Mouse (Mus musculus) fibroblast of lung, adult 2 months (primary cell): Measurements from ENCODE around the gene Tpm1.

Experiments used
- DNase-seq: peaks from one replicate; pipeline ENCODE4 v3.0.0-alpha.2; 2011; ENCODE audit warnings: low read depth

Gene Tpm1

GRCm38 (mm10) chr9:67024889-67025692, 24.1 kb downstream of the Tpm1 start:
- no peak for DNase-seq

GRCm38 (mm10) chr9:67023371-67023770, 25.8 kb downstream of the Tpm1 start:
- no peak for DNase-seq

GRCm38 (mm10) chr9:67020063-67020462, 29.1 kb downstream of the Tpm1 start:
- no peak for DNase-seq

- no peak for DNase-seq
Observed at GRCm38 (mm10) chr9:67013501-67013900, 35.7 kb downstream of the Tpm1 start.

- peak; percentile 36 for DNase-seq
Observed at GRCm38 (mm10) chr9:67012470-67012869, 36.7 kb downstream of the Tpm1 start.

GRCm38 (mm10) chr9:67011483-67011882, 37.7 kb downstream of the Tpm1 start:
- DNase-seq = no peak

GRCm38 (mm10) chr9:67008781-67009180, 40.4 kb downstream of the Tpm1 start:
- no peak for DNase-seq

GRCm38 (mm10) chr9:67006376-67006775, 42.8 kb downstream of the Tpm1 start:
- DNase-seq = no peak

GRCm38 (mm10) chr9:67005161-67005742, 44.0 kb downstream of the Tpm1 start:
- no peak for DNase-seq

- DNase-seq = no peak
Observed at GRCm38 (mm10) chr9:67003656-67004055, 45.5 kb downstream of the Tpm1 start.

- DNase-seq = no peak
Observed at GRCm38 (mm10) chr9:67003156-67003555, 46.0 kb downstream of the Tpm1 start.

GRCm38 (mm10) chr9:67001506-67001905, 47.7 kb downstream of the Tpm1 start:
- no peak for DNase-seq

- peak; percentile 91 for DNase-seq
Observed at GRCm38 (mm10) chr9:67001050-67001449, 48.2 kb downstream of the Tpm1 start.

- no peak for DNase-seq
Observed at GRCm38 (mm10) chr9:66999698-67000097, 49.5 kb downstream of the Tpm1 start.

- DNase-seq = no peak
Observed at GRCm38 (mm10) chr9:66991750-66992410, 57.3 kb downstream of the Tpm1 start.

- peak; percentile 38 for DNase-seq
Observed at GRCm38 (mm10) chr9:66991021-66991749, 58.0 kb downstream of the Tpm1 start.

GRCm38 (mm10) chr9:66990046-66990445, 59.2 kb downstream of the Tpm1 start:
- peak; percentile 36 for DNase-seq

GRCm38 (mm10) chr9:66989581-66989980, 59.6 kb downstream of the Tpm1 start:
- DNase-seq = no peak

GRCm38 (mm10) chr9:66988888-66989414, 60.3 kb downstream of the Tpm1 start:
- peak; percentile 82 for DNase-seq

GRCm38 (mm10) chr9:66988198-66988887, 60.9 kb downstream of the Tpm1 start:
- peak; percentile 61 for DNase-seq

GRCm38 (mm10) chr9:66985377-66985776, 63.8 kb downstream of the Tpm1 start:
- DNase-seq = no peak

GRCm38 (mm10) chr9:66982085-66982484, 67.1 kb downstream of the Tpm1 start:
- no peak for DNase-seq
